Mouse (Mus musculus): ENCODE results near the gene Utp11.

- no peak for TF ChIP-seq GATA1 (IDR thresholded peaks at IDR 0.05; ENCODE audit: borderline replicate concordance, low read length)
- no peak for TF ChIP-seq FLI1 (IDR thresholded peaks at IDR 0.05; ENCODE audit: low read length)
These were observed 44.1 kb upstream of the Utp11 start for GRCm38 (mm10) chr4:124737486-124737885.
